Mouse (Mus musculus) MEL (cell line): Measurements from ENCODE around the gene Stk11ip. TPM values are rescaled to one million over a fixed set of nuclear protein-coding genes. Genes with fewer than 3 reads are reported as not detected.

ENCODE experiments used
- DNase-seq: peaks from one replicate; pipeline ENCODE4 v3.0.0; 2011; ENCODE audit warnings: low read depth, low spot score
- H3K27ac ChIP-seq: 2 replicates; pipeline ENCODE4 v1.5.1; 2012; ENCODE audit warnings: low read depth, mild to moderate bottlenecking, control low read depth, low read length, moderate library complexity; ENCODE audit not compliant: control insufficient read depth
- H3K27me3 ChIP-seq, 2 experiments: fragments of 150-350 bp in 1 of 2; sonication (generic) in 1 of 2; 2 replicates each; pipeline ENCODE4 v1.6.1; 2012; ENCODE audit warnings: low read length in 2 of 2, mild to moderate bottlenecking in 2 of 2, improper control_type of control experiment in 1 of 2, moderate library complexity in 1 of 2; ENCODE audit not compliant: insufficient read depth in 2 of 2, control insufficient read depth in 1 of 2
- H3K36me3 ChIP-seq, 2 experiments: 2 replicates each; pipeline ENCODE4 v1.6.1; 2012 to 2014; ENCODE audit warnings: low read length in 2 of 2, improper control_type of control experiment in 1 of 2, inconsistent platforms in 1 of 2, mild to moderate bottlenecking in 1 of 2; ENCODE audit not compliant: insufficient read depth in 2 of 2, control insufficient read depth in 1 of 2
- H3K4me1 ChIP-seq, 2 experiments: fragments of 150-350 bp in 1 of 2; sonication (generic) in 1 of 2; 2 replicates each; pipeline ENCODE4 v1.6.1; 2012; ENCODE audit warnings: low read length in 2 of 2, improper control_type of control experiment in 1 of 2, mild to moderate bottlenecking in 1 of 2; ENCODE audit not compliant: insufficient read depth in 2 of 2, control insufficient read depth in 1 of 2
- H3K4me3 ChIP-seq, 2 experiments: fragments of 150-350 bp in 1 of 2; sonication (generic) in 1 of 2; 2 replicates each; pipeline ENCODE4 v1.5.1; 2012; ENCODE audit warnings: low read depth in 2 of 2, low read length in 2 of 2, mild to moderate bottlenecking in 2 of 2, moderate library complexity in 2 of 2, control low read depth in 1 of 2, improper control_type of control experiment in 1 of 2; ENCODE audit not compliant: control insufficient read depth in 1 of 2, insufficient read depth in 1 of 2
- H3K79me2 ChIP-seq: 2 replicates; pipeline ENCODE4 v1.6.1; 2012; ENCODE audit warnings: mild to moderate bottlenecking, low read length, moderate library complexity; ENCODE audit not compliant: control insufficient read depth, poor library complexity, insufficient read depth
- H3K9ac ChIP-seq: 2 replicates; pipeline ENCODE4 v1.6.1; 2012; ENCODE audit warnings: low read depth, mild to moderate bottlenecking, control low read depth, low read length, moderate library complexity; ENCODE audit not compliant: control insufficient read depth, poor library complexity, severe bottlenecking
- H3K9me3 ChIP-seq: fragments of 150-350 bp; sonication (generic); replicated peaks from 2 replicates; pipeline ENCODE4 v1.6.1; 2012; ENCODE audit warnings: mild to moderate bottlenecking, low read length, improper control_type of control experiment, moderate library complexity; ENCODE audit not compliant: insufficient read depth
- BHLHE40 ChIP-seq: IDR thresholded peaks from 2 replicates; pipeline ENCODE4 v1.6.1; 2012; ENCODE audit warnings: low read depth, mild to moderate bottlenecking, inconsistent platforms, low read length, improper control_type of control experiment, borderline replicate concordance
- CHD1 ChIP-seq: IDR thresholded peaks from 2 replicates; pipeline ENCODE4 v1.6.1; 2012; ENCODE audit warnings: low read depth, mild to moderate bottlenecking, inconsistent platforms, low read length, improper control_type of control experiment
- ELF1 ChIP-seq: IDR thresholded peaks from 2 replicates; pipeline ENCODE4 v1.6.1; 2014; ENCODE audit warnings: low read depth, mild to moderate bottlenecking, inconsistent platforms, low read length, improper control_type of control experiment, moderate library complexity
- GABPA ChIP-seq: IDR thresholded peaks from 2 replicates; pipeline ENCODE4 v1.6.1; 2012; ENCODE audit warnings: low read depth, mild to moderate bottlenecking, inconsistent platforms, low read length, improper control_type of control experiment, moderate library complexity
- KAT2A ChIP-seq: conservative IDR thresholded peaks from 2 replicates; pipeline ENCODE4 v1.6.1; 2012; ENCODE audit warnings: low read depth, low read length, improper control_type of control experiment, inconsistent platforms
- MAX ChIP-seq: IDR thresholded peaks from 2 replicates; pipeline ENCODE4 v1.6.1; 2011; ENCODE audit warnings: low read length, improper control_type of control experiment
- MAZ ChIP-seq: IDR thresholded peaks from 2 replicates; pipeline ENCODE4 v1.6.1; 2012; ENCODE audit warnings: low read depth, mild to moderate bottlenecking, inconsistent platforms, low read length, improper control_type of control experiment
- MYC ChIP-seq: IDR thresholded peaks from 2 replicates; pipeline ENCODE4 v1.6.1; 2011; ENCODE audit warnings: low read depth, mild to moderate bottlenecking, low read length, improper control_type of control experiment, moderate library complexity
- NRF1 ChIP-seq: IDR thresholded peaks from 2 replicates; pipeline ENCODE4 v1.6.1; 2014; ENCODE audit warnings: low read depth, mild to moderate bottlenecking, inconsistent platforms, low read length, improper control_type of control experiment, moderate library complexity; ENCODE audit not compliant: poor library complexity, insufficient read depth, severe bottlenecking
- POLR2A ChIP-seq, 2 experiments: IDR thresholded peaks; 2 replicates each; pipeline ENCODE4 v1.6.1; 2011 to 2012; ENCODE audit warnings: low read length in 2 of 2, mild to moderate bottlenecking in 2 of 2, control low read depth in 1 of 2, improper control_type of control experiment in 1 of 2, low read depth in 1 of 2, moderate library complexity in 1 of 2; ENCODE audit not compliant: control insufficient read depth in 1 of 2, insufficient read depth in 1 of 2, poor library complexity in 1 of 2
- POLR2AphosphoS2 ChIP-seq: IDR thresholded peaks from 2 replicates; pipeline ENCODE4 v1.6.1; 2011; ENCODE audit warnings: low read length, improper control_type of control experiment
- POLR2AphosphoS5 ChIP-seq: IDR thresholded peaks from 2 replicates; pipeline ENCODE4 v1.6.1; 2012; ENCODE audit warnings: low read depth, borderline replicate concordance, mild to moderate bottlenecking, inconsistent platforms, low read length, moderate library complexity, mixed read lengths
- TCF12 ChIP-seq: IDR thresholded peaks from 2 replicates; pipeline ENCODE4 v1.6.1; 2014; ENCODE audit warnings: low read depth, mild to moderate bottlenecking, inconsistent platforms, low read length, improper control_type of control experiment, moderate library complexity
- UBTF ChIP-seq: IDR thresholded peaks from 2 replicates; pipeline ENCODE4 v1.6.1; 2012; ENCODE audit warnings: low read depth, mild to moderate bottlenecking, inconsistent platforms, low read length, improper control_type of control experiment, moderate library complexity, borderline replicate concordance; ENCODE audit not compliant: insufficient read depth
- USF1 ChIP-seq: IDR thresholded peaks from 2 replicates; pipeline ENCODE4 v1.6.1; 2014; ENCODE audit warnings: low read depth, mild to moderate bottlenecking, inconsistent platforms, low read length, improper control_type of control experiment, moderate library complexity
- USF2 ChIP-seq, 2 experiments: IDR thresholded peaks; 2 replicates each; pipeline ENCODE4 v1.6.1; 2011 to 2012; ENCODE audit warnings: improper control_type of control experiment in 2 of 2, low read length in 2 of 2, borderline replicate concordance in 1 of 2, inconsistent platforms in 1 of 2, low read depth in 1 of 2, mild to moderate bottlenecking in 1 of 2; ENCODE audit not compliant: insufficient read depth in 1 of 2
- ZNF384 ChIP-seq: IDR thresholded peaks from 2 replicates; pipeline ENCODE4 v1.6.1; 2012; ENCODE audit warnings: low read depth, mild to moderate bottlenecking, inconsistent platforms, low read length, improper control_type of control experiment
- polyA plus RNA-seq, 2 experiments: library from polyadenylated mRNA; stranded (reverse) in 1 of 2; unstranded in 1 of 2; fragments of >175 nt in 1 of 2; fragments of >200 nt in 1 of 2; gene quantifications; 2 replicates each; pipeline versions ENCODE4 v1.2.1 to v1.2.4; 2012; ENCODE audit warnings: low replicate concordance in 2 of 2, low read depth in 1 of 2; ENCODE audit not compliant: insufficient read length in 2 of 2, insufficient read depth in 1 of 2, missing spikeins in 1 of 2
- total RNA-seq: library from RNA; depleted of rRNA; stranded (reverse); fragments of 300-350 nt; gene quantifications from 2 replicates; pipeline ENCODE4 v1.2.3, GENCODE M21; 2012

Stk11ip gene
- total and polyA plus RNA-seq, 3 experiments = 10.2 to 29.4 TPM; not detected in 1

DNA sequence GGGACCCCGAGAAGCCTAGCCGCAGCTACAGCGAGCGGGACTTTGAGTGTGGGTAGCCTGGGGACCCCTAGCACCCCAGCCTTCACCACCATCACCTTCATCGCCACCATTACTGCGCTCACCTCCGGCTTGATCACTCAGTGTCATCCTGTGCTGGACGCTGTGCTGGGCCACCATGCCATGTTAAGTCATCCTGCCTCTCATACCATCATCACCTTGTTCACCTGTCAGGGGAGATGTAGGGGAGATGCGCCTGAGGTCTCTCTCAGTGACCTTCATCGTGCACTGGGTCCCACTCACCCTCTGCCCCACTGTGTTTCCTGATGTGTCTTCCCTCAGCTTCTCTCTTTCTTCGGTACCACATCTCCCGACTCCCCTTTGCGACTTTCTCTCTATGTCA is 26.0 kb downstream of the Stk11ip start:
- H3K79me2 ChIP-seq = no peaks in the 10 kb centered on the region
- no peak overlapping the region for H3K9ac ChIP-seq
- no peak for DNase-seq
- H3K27me3 ChIP-seq = no peaks in the 10 kb centered on the region
- no peak overlapping the region for H3K27ac ChIP-seq
- no peaks in the 10 kb centered on the region for H3K36me3 ChIP-seq
- H3K4me1 ChIP-seq = no peaks in the 10 kb centered on the region
- TF ChIP-seq CHD1 (no peak), MAX (no peak), GABPA (no peak), MAZ (no peak), USF1 (no peak), BHLHE40 (no peak), TCF12 (no peak), ZNF384 (no peak), NRF1 (no peak), POLR2A (IDR thresholded peaks at IDR 0.05; ENCODE audit: control insufficient read depth in 1 of 2, insufficient read depth in 1 of 2, low read depth in 1 of 2, low read length in 2 of 2, poor library complexity in 1 of 2) (no peak), POLR2AphosphoS2 (no peak), ELF1 (no peak), KAT2A (no peak), POLR2AphosphoS5 (no peak), USF2 (IDR thresholded peaks at IDR 0.05; ENCODE audit: borderline replicate concordance in 1 of 2, insufficient read depth in 1 of 2, low read depth in 1 of 2, low read length in 2 of 2) (no peak)
- TF ChIP-seq, all 39 proteins: peak for 0
- H3K9me3 ChIP-seq = no peaks in the 10 kb centered on the region
- H3K4me3 ChIP-seq = no peak overlapping the region

DNA sequence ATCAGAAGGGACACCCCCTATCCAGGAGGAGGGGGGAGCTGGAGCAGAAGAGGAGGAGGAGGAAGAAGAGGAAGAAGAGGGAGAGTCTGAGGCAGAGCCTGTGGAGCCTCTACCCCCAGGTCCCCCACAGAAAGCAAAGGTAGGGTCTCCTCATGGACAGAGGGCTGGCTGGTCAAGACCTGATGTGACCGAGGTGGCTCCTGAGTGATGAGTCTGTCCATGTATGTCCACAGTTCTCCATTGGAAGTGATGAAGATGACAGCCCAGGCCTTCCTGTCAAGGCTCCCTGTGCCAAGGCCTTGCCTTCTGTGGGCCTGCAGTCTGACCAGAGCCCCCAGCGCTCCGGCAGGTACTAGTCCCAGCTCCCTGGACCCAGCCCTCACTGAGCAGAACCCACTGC is 26.8 kb downstream of the Stk11ip start:
- H3K9ac ChIP-seq = no peak overlapping the region
- no peaks in the 10 kb centered on the region for H3K36me3 ChIP-seq
- no peak for TF ChIP-seq MYC
- no peak for TF ChIP-seq POLR2AphosphoS2
- no peak for TF ChIP-seq UBTF
- H3K4me3 ChIP-seq = no peak overlapping the region
- H3K4me1 ChIP-seq = no peaks in the 10 kb centered on the region
- H3K27me3 ChIP-seq = no peaks in the 10 kb centered on the region
- no peak overlapping the region for H3K27ac ChIP-seq
- no peaks in the 10 kb centered on the region for H3K9me3 ChIP-seq
- no peaks in the 10 kb centered on the region for H3K79me2 ChIP-seq
- no peak for DNase-seq
